Mouse (Mus musculus) ovary, postnatal 36 days (tissue): ENCODE results near the gene Chrnd.

Source experiments
- DNase-seq: peaks from one replicate; pipeline ENCODE4 v3.0.0; 2022; ENCODE audit warnings: low spot score, mixed read lengths

Gene Chrnd

GRCm38 (mm10) chr1:87190429-87190828, at the start of gene Chrnd:
Chrnd (plus strand) TSS chr1:87190607.
- DNase-seq = no peak

GRCm38 (mm10) chr1:87141550-87141949, 48.9 kb upstream of the Chrnd start:
- DNase-seq = no peak

- no peak for DNase-seq
Observed at GRCm38 (mm10) chr1:87142456-87142855, 48.0 kb upstream of the Chrnd start.

GRCm38 (mm10) chr1:87143141-87143540, 47.3 kb upstream of the Chrnd start:
- DNase-seq = no peak

- DNase-seq = no peak
Observed at GRCm38 (mm10) chr1:87149422-87149821, 41.0 kb upstream of the Chrnd start.

- no peak for DNase-seq
Observed at GRCm38 (mm10) chr1:87151286-87151685, 39.1 kb upstream of the Chrnd start.

GRCm38 (mm10) chr1:87153776-87154500, 36.5 kb upstream of the Chrnd start:
- no peak for DNase-seq

- DNase-seq = no peak
Observed at GRCm38 (mm10) chr1:87154501-87155120, 35.8 kb upstream of the Chrnd start.

GRCm38 (mm10) chr1:87155531-87156198, 34.7 kb upstream of the Chrnd start:
- no peak for DNase-seq

GRCm38 (mm10) chr1:87156199-87156587, 34.2 kb upstream of the Chrnd start, which contains the start of gene Ecel1:
Ecel1 (minus strand) TSS chr1:87156521.
- no peak for DNase-seq

- DNase-seq = no peak
Observed at GRCm38 (mm10) chr1:87159396-87159795, 31.0 kb upstream of the Chrnd start.

GRCm38 (mm10) chr1:87164164-87164795, 26.1 kb upstream of the Chrnd start:
- DNase-seq = no peak

GRCm38 (mm10) chr1:87164796-87165184, 25.6 kb upstream of the Chrnd start:
- DNase-seq = no peak

- DNase-seq = no peak
Observed at GRCm38 (mm10) chr1:87170458-87170857, 19.9 kb upstream of the Chrnd start.

GRCm38 (mm10) chr1:87171312-87171711, 19.1 kb upstream of the Chrnd start:
- DNase-seq = no peak

GRCm38 (mm10) chr1:87172316-87172715, 18.1 kb upstream of the Chrnd start:
- DNase-seq = no peak

GRCm38 (mm10) chr1:87174006-87174955, 16.1 kb upstream of the Chrnd start:
- peak; percentile 74 for DNase-seq

- peak; percentile 62 for DNase-seq
Observed at GRCm38 (mm10) chr1:87175852-87176292, 14.5 kb upstream of the Chrnd start.

- DNase-seq = no peak
Observed at GRCm38 (mm10) chr1:87180896-87181295, 9.5 kb upstream of the Chrnd start.

- DNase-seq = no peak
Observed at GRCm38 (mm10) chr1:87183013-87183412, 7.4 kb upstream of the Chrnd start, which contains the start of gene Prss56. Prss56 (plus strand) TSS chr1:87183313.
